Mouse (Mus musculus): Measurements from ENCODE around the gene Pkp4. TPM values are rescaled to one million over a fixed set of nuclear protein-coding genes. Genes with fewer than 3 reads are reported as not detected.

Pkp4 gene
- total RNA-seq, 2 experiments from 2014 or later, result 200 to 224 TPM

- DNase-seq (ENCODE audit: extremely low spot score in 1 of 2, low spot score in 2 of 2), result no peak
- Histone ChIP-seq H3K27ac (no peak overlapping the region), H3K4me3 (no peak overlapping the region)
- TF ChIP-seq CTCF (IDR thresholded peaks at IDR 0.05), result no peak
- intact Hi-C loops (cut with DNase I), result no loop called here
Measured at GRCm38 (mm10) chr2:59331093-59331492, 170.4 kb downstream of the Pkp4 start.

GRCm38 (mm10) chr2:59332523-59332922, 171.9 kb downstream of the Pkp4 start:
- intact Hi-C loops (cut with DNase I), result no loop called here
- no peak overlapping the region for H3K4me3 ChIP-seq
- H3K27ac ChIP-seq, result no peak overlapping the region
- DNase-seq (ENCODE audit: extremely low spot score in 1 of 2, low spot score in 2 of 2), result no peak
- no peak for TF ChIP-seq CTCF (IDR thresholded peaks at IDR 0.05)

GRCm38 (mm10) chr2:59338501-59338900, 177.9 kb downstream of the Pkp4 start:
- no peak for DNase-seq (ENCODE audit: extremely low spot score in 1 of 2, low spot score in 2 of 2)
- no peak overlapping the region for H3K4me3 ChIP-seq
- no peak for TF ChIP-seq CTCF (IDR thresholded peaks at IDR 0.05)
- no peak overlapping the region for H3K27ac ChIP-seq
- intact Hi-C loops (cut with DNase I), result no loop called here

GRCm38 (mm10) chr2:59338926-59339325, 178.3 kb downstream of the Pkp4 start:
- H3K4me3 ChIP-seq, result no peak overlapping the region
- intact Hi-C loops (cut with DNase I), result no loop called here
- no peak for TF ChIP-seq CTCF (IDR thresholded peaks at IDR 0.05)
- H3K27ac ChIP-seq, result no peak overlapping the region
- no peak for DNase-seq (ENCODE audit: extremely low spot score in 1 of 2, low spot score in 2 of 2)

GRCm38 (mm10) chr2:59339776-59340539, 179.3 kb downstream of the Pkp4 start:
- no peak for DNase-seq (ENCODE audit: extremely low spot score in 1 of 2, low spot score in 2 of 2)
- no peak for TF ChIP-seq CTCF (IDR thresholded peaks at IDR 0.05)

GRCm38 (mm10) chr2:59340878-59341277, 180.2 kb downstream of the Pkp4 start:
- DNase-seq (ENCODE audit: extremely low spot score in 1 of 2, low spot score in 2 of 2), result no peak
- intact Hi-C loops (cut with DNase I), result no loop called here

More at GRCm38 (mm10) chr2:59339776-59340539, 179.3 kb downstream of the Pkp4 start:
- intact Hi-C loops (cut with DNase I), result no loop called here
- H3K4me3 ChIP-seq, result no peak overlapping the region
- H3K27ac ChIP-seq, result no peak overlapping the region

GRCm38 (mm10) chr2:59342591-59343210, 182.1 kb downstream of the Pkp4 start:
- no peak overlapping the region for H3K27ac ChIP-seq
- TF ChIP-seq CTCF (IDR thresholded peaks at IDR 0.05), result no peak
- intact Hi-C loops (cut with DNase I), result no loop called here
- DNase-seq (ENCODE audit: extremely low spot score in 1 of 2, low spot score in 2 of 2), result no peak
- H3K4me3 ChIP-seq, result no peak overlapping the region

More at GRCm38 (mm10) chr2:59340878-59341277, 180.2 kb downstream of the Pkp4 start:
- no peak for TF ChIP-seq CTCF (IDR thresholded peaks at IDR 0.05)
- Histone ChIP-seq H3K4me3 (no peak overlapping the region), H3K27ac (no peak overlapping the region)

GRCm38 (mm10) chr2:59343834-59344233, 183.2 kb downstream of the Pkp4 start:
- Histone ChIP-seq H3K27ac (no peak overlapping the region), H3K4me3 (no peak overlapping the region)
- no peak for DNase-seq (ENCODE audit: extremely low spot score in 1 of 2, low spot score in 2 of 2)
- intact Hi-C loops (cut with DNase I), result no loop called here
- TF ChIP-seq CTCF (IDR thresholded peaks at IDR 0.05), result no peak

GRCm38 (mm10) chr2:59344699-59345098, 184.0 kb downstream of the Pkp4 start:
- H3K4me3 ChIP-seq, result no peak overlapping the region
- no peak for DNase-seq (ENCODE audit: extremely low spot score in 1 of 2, low spot score in 2 of 2)
- intact Hi-C loops (cut with DNase I), result no loop called here
- H3K27ac ChIP-seq, result no peak overlapping the region
- TF ChIP-seq CTCF (IDR thresholded peaks at IDR 0.05), result no peak

- DNase-seq (ENCODE audit: extremely low spot score in 1 of 2, low spot score in 2 of 2), result no peak
- TF ChIP-seq CTCF (IDR thresholded peaks at IDR 0.05), result no peak
- Histone ChIP-seq H3K27ac (no peak overlapping the region), H3K4me3 (no peak overlapping the region)
- intact Hi-C loops (cut with DNase I), result no loop called here
Measured at GRCm38 (mm10) chr2:59345141-59345839, 184.6 kb downstream of the Pkp4 start.

- Histone ChIP-seq H3K27ac (no peak overlapping the region), H3K4me3 (no peak overlapping the region)
- no peak for DNase-seq (ENCODE audit: extremely low spot score in 1 of 2, low spot score in 2 of 2)
- intact Hi-C loops (cut with DNase I), result no loop called here
- no peak for TF ChIP-seq CTCF (IDR thresholded peaks at IDR 0.05)
Measured at GRCm38 (mm10) chr2:59346443-59346842, 185.8 kb downstream of the Pkp4 start.

GRCm38 (mm10) chr2:59348585-59348984, 187.9 kb downstream of the Pkp4 start:
- intact Hi-C loops (cut with DNase I), result no loop called here
- Histone ChIP-seq H3K27ac (no peak overlapping the region), H3K4me3 (no peak overlapping the region)
- no peak for DNase-seq (ENCODE audit: extremely low spot score in 1 of 2, low spot score in 2 of 2)
- no peak for TF ChIP-seq CTCF (IDR thresholded peaks at IDR 0.05)
